Mouse (Mus musculus): Measurements from ENCODE around the gene Tmem223. TPM values are rescaled to one million over a fixed set of nuclear protein-coding genes. Genes with fewer than 3 reads are reported as not detected.
"Not testable (repeated sequence)": the region's sequence is repeated elsewhere in the genome, so short reads cannot be mapped to it uniquely, and the experiment has no call there.

Gene Tmem223
- total RNA-seq (2015) (28.1 and 36.6 TPM in 2 replicates), total RNA-seq (2017) (11.6 and 12.0 TPM in 2 replicates)

- peak; percentile 76 for ATAC-seq (ENCODE audit: poor library complexity, severe bottlenecking)
Measured at GRCm38 (mm10) chr19:8770567-8771270, at the start of gene Tmem223. Tmem223 (plus strand) TSS chr19:8770996.

- no peak for ATAC-seq (ENCODE audit: poor library complexity, severe bottlenecking)
Measured at GRCm38 (mm10) chr19:8721378-8721777, 49.4 kb upstream of the Tmem223 start.

- no peak for ATAC-seq (ENCODE audit: poor library complexity, severe bottlenecking)
Measured at GRCm38 (mm10) chr19:8722021-8722420, 48.8 kb upstream of the Tmem223 start.

- no peak for ATAC-seq (ENCODE audit: poor library complexity, severe bottlenecking)
Measured at GRCm38 (mm10) chr19:8722559-8722906, 48.3 kb upstream of the Tmem223 start.

GRCm38 (mm10) chr19:8722907-8723573 lies 47.8 kb upstream of the Tmem223 start, which contains the start of gene Slc3a2:
Slc3a2 (minus strand) TSS chr19:8723369.
- peak; percentile 92 for ATAC-seq (ENCODE audit: poor library complexity, severe bottlenecking)

- ATAC-seq (ENCODE audit: poor library complexity, severe bottlenecking) = no peak
Measured at GRCm38 (mm10) chr19:8723574-8724346, 47.0 kb upstream of the Tmem223 start.

GRCm38 (mm10) chr19:8724392-8724791 lies 46.4 kb upstream of the Tmem223 start:
- no peak for ATAC-seq (ENCODE audit: poor library complexity, severe bottlenecking)

GRCm38 (mm10) chr19:8725081-8725613 lies 45.6 kb upstream of the Tmem223 start:
- ATAC-seq (ENCODE audit: poor library complexity, severe bottlenecking) = no peak

- no peak for ATAC-seq (ENCODE audit: poor library complexity, severe bottlenecking)
Measured at GRCm38 (mm10) chr19:8726609-8727390, 44.0 kb upstream of the Tmem223 start.

GRCm38 (mm10) chr19:8727495-8728114 lies 43.2 kb upstream of the Tmem223 start:
- no peak for ATAC-seq (ENCODE audit: poor library complexity, severe bottlenecking)

GRCm38 (mm10) chr19:8728335-8729099 lies 42.3 kb upstream of the Tmem223 start:
- ATAC-seq (ENCODE audit: poor library complexity, severe bottlenecking) = not testable (repeated sequence)

- ATAC-seq (ENCODE audit: poor library complexity, severe bottlenecking) = no peak
Measured at GRCm38 (mm10) chr19:8734334-8734733, 36.5 kb upstream of the Tmem223 start.

GRCm38 (mm10) chr19:8735389-8736159 lies 35.2 kb upstream of the Tmem223 start, which contains the start of gene Wdr74:
Wdr74 (plus strand) TSS chr19:8735827.
- peak; percentile 100 for ATAC-seq (ENCODE audit: poor library complexity, severe bottlenecking)

- ATAC-seq (ENCODE audit: poor library complexity, severe bottlenecking) = no peak
Measured at GRCm38 (mm10) chr19:8736160-8736467, 34.7 kb upstream of the Tmem223 start.

- no peak for ATAC-seq (ENCODE audit: poor library complexity, severe bottlenecking)
Measured at GRCm38 (mm10) chr19:8738911-8739310, 31.9 kb upstream of the Tmem223 start.

- ATAC-seq (ENCODE audit: poor library complexity, severe bottlenecking) = no peak
Measured at GRCm38 (mm10) chr19:8739646-8740045, 31.1 kb upstream of the Tmem223 start.

GRCm38 (mm10) chr19:8740603-8741002 lies 30.2 kb upstream of the Tmem223 start, which contains the start of gene 1700092M07Rik:
1700092M07Rik (plus strand) TSS chr19:8740718.
- ATAC-seq (ENCODE audit: poor library complexity, severe bottlenecking) = no peak

- ATAC-seq (ENCODE audit: poor library complexity, severe bottlenecking) = peak; percentile 95
Measured at GRCm38 (mm10) chr19:8741243-8741869, 29.4 kb upstream of the Tmem223 start, which contains the start of gene Stx5a. Stx5a (plus strand) TSS chr19:8741413.

Measured in megakaryocyte, adult 5-6 weeks (primary cell).